Mouse (Mus musculus): Measurements from ENCODE around the gene Rps18.
A peak's percentile ranks its signal among the peaks of the same experiment; 100 is the strongest.

Rps18 gene

GRCm38 (mm10) chr17:33947430-33948089, 8.2 kb downstream of the Rps18 start:
- ATAC-seq (ENCODE audit: low TSS enrichment) = peak; percentile 35

DNA sequence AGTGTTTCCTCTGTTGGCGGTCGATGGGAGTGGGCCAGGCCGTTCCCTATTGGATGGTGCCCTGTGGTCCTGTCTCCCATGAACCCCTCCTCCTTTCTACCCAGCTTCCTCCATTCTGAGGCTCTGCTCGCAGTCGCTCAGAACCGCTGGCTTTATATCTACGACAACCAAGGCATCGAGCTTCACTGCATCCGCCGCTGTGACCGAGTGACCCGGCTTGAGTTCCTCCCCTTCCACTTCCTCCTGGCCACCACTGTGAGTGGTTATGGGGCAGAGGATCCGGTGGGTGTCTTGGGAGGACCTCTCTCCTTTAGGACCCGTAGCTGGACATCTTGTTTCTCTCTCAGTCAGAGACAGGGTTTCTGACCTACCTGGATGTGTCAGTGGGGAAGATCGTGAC, 12.3 kb downstream of the Rps18 start:
- no peak for ATAC-seq (ENCODE audit: low TSS enrichment)

DNA sequence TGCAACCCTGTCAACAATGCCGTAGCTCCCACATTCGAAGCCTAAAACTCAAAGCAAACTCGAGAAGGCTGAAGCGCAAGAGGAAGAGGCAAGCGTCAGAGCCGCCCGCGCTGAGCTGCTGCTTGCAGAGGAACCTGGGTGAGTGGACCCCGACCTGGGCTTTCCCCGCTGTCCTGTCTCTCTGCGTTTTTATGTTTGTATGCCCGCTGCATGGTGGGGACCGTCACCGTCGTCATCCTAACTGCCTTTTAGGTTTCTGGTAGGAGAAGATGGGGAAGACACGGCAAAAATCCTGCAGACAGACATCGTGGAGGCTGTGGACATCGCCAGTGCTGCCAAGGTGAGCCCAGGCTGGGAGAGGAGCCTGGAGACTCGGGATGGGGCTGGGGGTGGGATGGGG, 14.4 kb downstream of the Rps18 start:
- no peak for ATAC-seq (ENCODE audit: low TSS enrichment)

GRCm38 (mm10) chr17:33940981-33941380, 14.8 kb downstream of the Rps18 start:
- no peak for ATAC-seq (ENCODE audit: low TSS enrichment)

DNA sequence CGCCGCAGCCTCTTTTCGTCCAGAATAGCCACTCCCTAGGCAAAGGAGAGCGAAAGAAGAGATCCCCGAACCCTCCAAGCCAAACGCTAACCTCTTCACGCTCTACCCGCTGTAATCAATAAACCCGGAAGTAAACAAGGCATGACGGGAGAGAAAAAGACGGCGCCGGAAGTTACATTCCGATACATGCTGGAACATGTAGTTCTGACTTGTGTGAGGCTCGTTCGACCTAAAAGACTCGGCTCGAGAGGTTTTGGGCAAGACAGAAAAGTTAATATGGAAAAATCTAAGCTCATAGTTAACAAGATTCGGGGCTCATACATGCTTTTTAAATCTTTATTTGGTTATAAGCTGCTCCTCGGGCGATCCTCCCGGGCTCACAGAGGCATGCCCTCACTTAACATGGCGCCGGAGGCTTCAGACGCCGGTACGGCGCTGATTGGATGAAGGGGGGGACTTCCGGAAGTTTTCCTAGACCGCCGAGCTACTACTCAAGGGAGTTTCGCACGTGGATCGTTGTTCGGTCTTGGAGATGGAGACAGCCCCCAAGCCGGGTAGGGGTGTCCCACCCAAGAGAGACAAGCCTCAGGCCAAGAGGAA, 15.5 kb downstream of the Rps18 start, which contains the start of the genes Pfdn6 and Wdr46:
Gene Pfdn6, minus strand, starts transcription at position 138 of the 600 bp plus-strand sequence.
Gene Wdr46, plus strand, starts transcription at position 455 of the 600 bp plus-strand sequence.
- peak; percentile 90 for ATAC-seq (ENCODE audit: low TSS enrichment)

- no peak for ATAC-seq (ENCODE audit: low TSS enrichment)
Measured at GRCm38 (mm10) chr17:33938783-33939182, 17.0 kb downstream of the Rps18 start.

DNA sequence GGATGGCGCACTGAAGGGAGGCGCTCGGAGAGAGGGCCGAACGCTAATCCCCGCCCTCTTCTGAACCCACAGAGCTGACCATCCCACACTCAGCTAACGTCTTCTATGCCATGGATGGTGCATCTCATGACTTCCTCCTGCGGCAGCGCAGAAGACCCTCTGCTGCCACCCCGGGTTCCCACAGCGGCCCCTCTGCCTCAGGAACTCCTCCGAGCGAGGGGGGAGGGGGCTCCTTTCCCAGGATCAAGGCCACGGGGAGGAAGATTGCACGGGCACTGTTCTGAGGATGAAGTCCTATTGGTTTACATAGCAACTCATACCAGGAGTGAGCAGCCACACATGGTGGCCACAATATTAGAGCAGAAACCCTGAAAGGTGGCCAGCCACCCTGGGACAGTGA, 18.8 kb downstream of the Rps18 start:
- ATAC-seq (ENCODE audit: low TSS enrichment) = no peak

DNA sequence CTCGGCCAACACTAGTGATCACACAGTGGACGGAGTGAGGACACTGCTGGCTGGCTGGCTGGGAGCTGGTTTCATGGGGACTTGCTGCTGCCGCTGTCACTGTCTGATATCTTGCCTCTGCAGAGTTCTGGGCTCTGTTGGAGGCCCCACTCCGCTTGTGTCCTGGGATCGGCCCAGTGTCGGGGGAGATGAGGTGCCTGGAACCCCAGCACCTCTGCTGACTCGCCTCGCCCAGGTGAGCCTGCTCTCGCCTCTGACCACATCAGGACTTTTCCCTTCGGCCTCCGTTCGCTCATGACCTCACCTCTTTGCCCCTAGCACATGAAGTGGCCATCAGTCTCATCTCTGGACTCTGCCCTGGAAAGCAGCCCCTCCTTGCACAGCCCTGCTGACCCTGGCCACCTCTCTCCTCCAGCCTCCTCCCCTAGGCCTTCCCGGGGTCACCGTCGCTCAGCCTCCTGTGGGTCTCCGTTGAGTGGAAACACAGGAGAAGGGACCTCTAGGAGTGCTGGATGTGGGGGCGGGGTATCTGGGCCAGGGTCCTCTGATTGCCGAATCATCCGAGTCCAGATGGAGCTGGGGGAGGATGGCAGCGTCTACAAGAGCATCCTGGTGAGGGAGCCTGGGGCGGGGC, 20.3 kb downstream of the Rps18 start:
- ATAC-seq (ENCODE audit: low TSS enrichment) = no peak

GRCm38 (mm10) chr17:33932970-33933369, 22.8 kb downstream of the Rps18 start:
- ATAC-seq (ENCODE audit: low TSS enrichment) = no peak

DNA sequence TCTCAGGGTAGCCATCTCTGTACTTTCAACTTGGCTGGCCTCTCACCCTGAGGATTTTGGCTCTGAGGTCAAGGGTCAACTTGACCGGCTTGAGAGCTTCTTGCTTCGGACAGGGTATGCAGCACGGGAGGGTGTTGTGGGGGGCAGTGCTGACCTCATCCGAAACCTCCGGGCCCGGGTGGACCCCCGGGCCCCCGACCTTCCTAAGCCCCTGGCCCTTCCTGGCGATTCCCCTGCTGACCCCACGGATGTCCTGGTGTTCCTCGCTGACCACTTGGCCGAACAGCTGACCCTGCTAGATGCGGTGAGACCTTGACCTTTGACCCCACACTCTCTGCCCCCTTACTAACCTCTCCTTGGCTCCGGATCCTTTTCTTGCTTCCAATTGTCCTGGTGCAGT, 23.4 kb downstream of the Rps18 start:
- no peak for ATAC-seq (ENCODE audit: low TSS enrichment)

DNA sequence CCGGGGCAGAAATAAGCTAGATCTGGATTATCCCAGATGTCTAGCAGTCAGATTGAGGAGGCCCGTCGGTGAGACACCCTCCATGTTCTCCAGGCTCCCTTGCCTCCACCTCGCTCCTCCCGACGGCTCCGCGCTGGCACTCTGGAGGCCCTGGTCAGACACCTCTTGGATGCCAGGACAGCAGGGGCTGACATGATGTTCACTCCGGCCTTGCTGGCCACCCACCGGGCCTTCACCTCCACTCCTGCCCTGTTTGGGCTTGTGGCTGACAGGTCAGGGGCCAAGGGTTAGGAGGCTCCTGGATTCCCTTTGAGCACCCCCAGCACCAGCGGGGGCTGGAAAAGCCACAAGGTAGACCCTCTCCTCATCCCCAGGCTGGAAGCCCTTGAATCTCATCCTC, 23.9 kb downstream of the Rps18 start:
- ATAC-seq (ENCODE audit: low TSS enrichment) = no peak

DNA sequence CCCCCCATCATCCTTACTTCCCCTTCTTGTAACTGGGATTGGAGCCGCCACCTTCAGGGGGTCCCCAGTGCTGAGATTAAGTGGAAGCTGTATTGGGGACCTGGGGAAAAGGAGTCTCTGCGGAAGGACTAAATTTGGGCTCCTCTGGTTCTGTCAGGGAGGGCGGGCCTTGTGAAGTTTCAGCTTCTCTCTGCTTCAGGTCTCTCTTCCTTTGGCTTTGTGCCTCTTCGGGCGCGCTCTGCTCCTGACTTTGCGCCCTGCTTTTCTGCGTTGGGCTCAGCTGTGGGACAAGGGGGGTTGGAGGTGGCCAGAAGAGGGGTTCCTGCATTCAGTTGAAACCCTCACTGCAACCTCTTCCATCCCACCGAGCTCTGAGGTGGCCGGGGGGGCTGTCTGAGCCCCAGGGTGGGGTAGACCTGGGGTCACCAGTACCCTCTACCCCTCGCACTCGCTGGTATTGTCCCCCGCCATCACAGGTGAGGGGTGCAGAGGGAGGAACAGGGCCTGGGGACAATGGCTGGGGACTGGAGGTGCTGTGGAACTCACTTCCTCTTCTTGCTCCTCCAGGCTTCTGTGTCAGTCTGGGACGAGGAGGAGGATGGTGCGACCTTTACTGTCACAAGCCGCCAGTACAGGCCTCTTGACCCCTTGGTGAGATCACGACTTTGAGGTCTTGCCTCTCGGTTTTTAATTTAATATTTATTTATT, 24.5 kb downstream of the Rps18 start:
- ATAC-seq (ENCODE audit: low TSS enrichment) = peak; percentile 2; the same call in 1 of the 2 replicates

- peak; percentile 51 for ATAC-seq (ENCODE audit: low TSS enrichment)
Measured at GRCm38 (mm10) chr17:33930280-33931158, 25.3 kb downstream of the Rps18 start.

GRCm38 (mm10) chr17:33929371-33930279, 26.2 kb downstream of the Rps18 start, which contains the start of gene Rgl2:
TSS of gene Rgl2 (plus strand) at chr17:33929543.
- ATAC-seq (ENCODE audit: low TSS enrichment) = peak; percentile 68

GRCm38 (mm10) chr17:33928251-33928947, 27.4 kb downstream of the Rps18 start:
- no peak for ATAC-seq (ENCODE audit: low TSS enrichment)

DNA sequence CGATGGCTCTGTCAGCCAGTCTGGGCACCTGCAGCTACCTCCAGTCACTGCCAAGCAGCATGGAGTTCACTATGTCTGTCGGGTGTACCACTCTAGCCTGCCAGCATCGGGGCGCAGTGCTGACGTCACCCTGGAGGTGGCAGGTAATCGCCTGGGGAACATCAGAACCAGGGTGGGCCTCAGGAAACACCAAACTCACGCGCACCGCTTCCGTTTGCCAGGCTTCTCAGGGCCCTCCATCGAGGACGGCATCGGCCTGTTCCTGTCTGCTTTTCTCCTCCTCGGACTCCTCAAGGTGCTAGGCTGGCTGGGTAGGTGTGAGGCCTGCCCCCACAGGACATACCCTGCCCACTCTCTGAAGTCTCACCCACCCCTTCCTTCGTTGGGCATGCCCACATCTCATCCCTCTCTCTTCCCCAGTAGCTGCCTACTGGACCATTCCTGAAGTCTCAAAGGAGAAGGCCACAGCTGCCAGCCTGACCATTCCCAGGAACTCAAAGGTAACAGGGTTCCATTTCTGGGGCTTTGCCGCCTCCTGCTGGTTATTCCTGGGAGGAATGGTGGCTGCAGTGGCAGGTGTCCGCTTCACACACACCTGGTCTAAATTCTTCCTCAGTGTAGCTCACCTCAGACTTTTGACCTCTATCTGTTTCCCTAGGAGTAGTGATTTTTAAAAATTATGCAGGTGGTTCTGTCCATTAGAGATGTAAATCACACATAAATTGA, 29.4 kb downstream of the Rps18 start:
- ATAC-seq (ENCODE audit: low TSS enrichment) = no peak

- ATAC-seq (ENCODE audit: low TSS enrichment) = no peak
Measured at GRCm38 (mm10) chr17:33925406-33926116, 30.2 kb downstream of the Rps18 start.

GRCm38 (mm10) chr17:33924577-33925283, 31.1 kb downstream of the Rps18 start:
- no peak for ATAC-seq (ENCODE audit: low TSS enrichment)
